Mouse (Mus musculus) megakaryocyte, embryonic 14.5 days (primary cell): ENCODE measurements around the gene Gm7534.

Source experiments
- FLI1 ChIP-seq: IDR thresholded peaks from 2 replicates; pipeline ENCODE4 v1.6.1; 2012; ENCODE audit warnings: low read length, inconsistent platforms, mixed read lengths
- GATA1 ChIP-seq: IDR thresholded peaks from 3 replicates; pipeline ENCODE4 v1.6.1; 2012; ENCODE audit warnings: mixed read lengths, low read length, inconsistent platforms, borderline replicate concordance

- TF ChIP-seq GATA1 (no peak), FLI1 (no peak)
These were observed 16.5 kb downstream of the Gm7534 start for GRCm38 (mm10) chr4:134186268-134186667.
